Mouse (Mus musculus): ENCODE measurements around the gene E4f1.

- TF ChIP-seq CTCF (IDR thresholded peaks at IDR 0.05; ENCODE audit: low read depth) (no peak), EP300 (IDR thresholded peaks at IDR 0.05; ENCODE audit: low read depth) (no peak)
Measured at GRCm38 (mm10) chr17:24407116-24407803, 62.9 kb downstream of the E4f1 start.

Data from liver, embryonic 14.5 days (tissue).